8 mouse cellular contexts compared by ENCODE assay signal in the genomic region with DNA sequence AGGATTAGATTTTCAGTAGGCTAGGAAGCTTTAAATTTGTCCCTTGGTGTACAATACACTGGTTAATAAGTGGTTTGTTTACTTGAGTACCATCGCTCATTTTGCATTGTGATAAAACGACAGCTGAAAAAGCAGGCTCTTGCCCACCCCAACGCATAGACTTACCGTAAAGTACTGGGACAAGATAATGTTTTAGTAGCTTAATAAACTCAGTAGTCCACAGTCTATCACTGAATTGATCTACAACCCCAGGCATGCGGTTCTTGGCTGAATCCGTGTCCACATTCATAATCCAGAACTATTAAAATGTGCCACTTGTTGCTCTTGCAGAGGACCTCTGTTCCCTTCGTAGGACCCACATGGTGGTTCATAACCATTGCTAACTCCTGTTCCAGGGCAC. TPM values are rescaled to one million over a fixed set of nuclear protein-coding genes. Genes with fewer than 3 reads are reported as not detected.
DNase-seq lines count a peak whose midpoint lies in the region; ATAC-seq and TF ChIP-seq lines count a peak whose summit lies in the region.

No protein-coding gene starts in this region.

- no peaks in the 10 kb centered on the region for H3K9me3 ChIP-seq in erythroblast, embryonic 14.5 days (ENCODE audit: control insufficient read depth, low read length)
- no peaks in the 10 kb centered on the region for H3K9me3 ChIP-seq in liver, embryonic 11.5 days (ENCODE audit: control insufficient read depth, low read length)
- H3K9me3 ChIP-seq in stomach, embryonic 16.5 days (replicated peaks; ENCODE audit: control insufficient read depth, low read length): no peaks in the 10 kb centered on the region

- DNase-seq in spleen, adult 2 months (ENCODE audit: low read depth in 1 of 2, low spot score in 2 of 2): no peak
- DNase-seq in spleen, adult 18-20 months: no peak
- DNase-seq in liver, embryonic 11.5 days (ENCODE audit: low spot score): no peak
- no peak for DNase-seq in cerebellum, adult 9-11 months

- H3K4me1 ChIP-seq in erythroblast, embryonic 14.5 days (ENCODE audit: control insufficient read depth): peaks cover 27% of the 10 kb centered on the region
- H3K4me1 ChIP-seq in spleen, adult 2 months (ENCODE audit: control insufficient read depth, insufficient read depth, insufficient read length): peaks cover 13% of the 10 kb centered on the region
- peaks cover 15% of the 10 kb centered on the region for H3K4me1 ChIP-seq in liver, embryonic 11.5 days (replicated peaks; ENCODE audit: control insufficient read depth, insufficient read depth, low read length)
- peaks cover 11% of the 10 kb centered on the region for H3K4me1 ChIP-seq in stomach, embryonic 16.5 days (ENCODE audit: control insufficient read depth, insufficient read depth, low read length)

- no peak for TF ChIP-seq CTCF in spleen, adult 2 months (IDR thresholded peaks at IDR 0.05; ENCODE audit: extremely low read depth, insufficient read depth, insufficient read length, insufficient replicate concordance)

- H3K36me3 ChIP-seq in erythroblast, embryonic 14.5 days (ENCODE audit: control insufficient read depth): peaks cover 2% of the 10 kb centered on the region; the same call in 1 of the 2 replicates
- no peaks in the 10 kb centered on the region for H3K36me3 ChIP-seq in spleen, adult 2 months (ENCODE audit: control insufficient read depth, insufficient read depth, low read length)
- no peaks in the 10 kb centered on the region for H3K36me3 ChIP-seq in liver, embryonic 11.5 days (ENCODE audit: control insufficient read depth, insufficient read depth, low read length)
- H3K36me3 ChIP-seq in stomach, embryonic 16.5 days (ENCODE audit: control insufficient read depth, insufficient read depth, low read length): no peaks in the 10 kb centered on the region

- TF ChIP-seq POLR2A in spleen, adult 2 months (IDR thresholded peaks at IDR 0.05; ENCODE audit: low read depth, low read length): no peak

- 59% methylated on average over 7 of the region's 7 CpGs for WGBS in spleen, adult 2 months
- WGBS in liver, embryonic 11.5 days: 55% methylated on average over 7 of the region's 7 CpGs
- WGBS in stomach, embryonic 16.5 days: 50% methylated on average over 7 of the region's 7 CpGs

- no peak overlapping the region for H3K27ac ChIP-seq in spleen, adult 2 months (ENCODE audit: insufficient read depth, low read length)
- H3K27ac ChIP-seq in liver, embryonic 11.5 days (ENCODE audit: low read depth, low read length): no peak overlapping the region
- H3K27ac ChIP-seq in stomach, embryonic 16.5 days (ENCODE audit: low read length): no peak overlapping the region

- H3K9ac ChIP-seq in liver, embryonic 11.5 days (ENCODE audit: low read depth, low read length): no peak overlapping the region
- H3K9ac ChIP-seq in stomach, embryonic 16.5 days (ENCODE audit: low read length): no peak overlapping the region

- peaks cover 16% of the 10 kb centered on the region for H3K27me3 ChIP-seq in erythroblast, embryonic 14.5 days (ENCODE audit: control insufficient read depth)
- no peaks in the 10 kb centered on the region for H3K27me3 ChIP-seq in spleen, adult 2 months (ENCODE audit: control insufficient read depth, insufficient read depth, low read length)
- H3K27me3 ChIP-seq in liver, embryonic 11.5 days (replicated peaks; ENCODE audit: control insufficient read depth, insufficient read depth, low read length): no peaks in the 10 kb centered on the region
- no peaks in the 10 kb centered on the region for H3K27me3 ChIP-seq in stomach, embryonic 16.5 days (ENCODE audit: control insufficient read depth, insufficient read depth, low read length)

- H3K4me2 ChIP-seq in liver, embryonic 11.5 days: peak overlapping the region; percentile 75
- peak overlapping the region; percentile 66 for H3K4me2 ChIP-seq in stomach, embryonic 16.5 days (ENCODE audit: low read depth, low read length)

- peak overlapping the region; percentile 84 for H3K4me3 ChIP-seq in erythroblast, embryonic 14.5 days (replicated peaks)
- H3K4me3 ChIP-seq in spleen, adult 2 months (ENCODE audit: extremely low read depth, insufficient read depth, insufficient read length): peak overlapping the region; percentile 12
- H3K4me3 ChIP-seq in liver, embryonic 11.5 days (ENCODE audit: low read depth, low read length): peak overlapping the region; percentile 93
- H3K4me3 ChIP-seq in stomach, embryonic 16.5 days (replicated peaks; ENCODE audit: low read length): peak overlapping the region; percentile 90

- no peak for ATAC-seq in erythroblast, adult 5-6 weeks (replicated peaks; ENCODE audit: low FRiP score, poor library complexity, severe bottlenecking)
- ATAC-seq in liver, embryonic 11.5 days (replicated peaks; ENCODE audit: low FRiP score): no peak
- no peak for ATAC-seq in stomach, embryonic 16.5 days (ENCODE audit: insufficient read depth, low FRiP score)
- ATAC-seq in erythroid progenitor cell, adult 5-6 weeks (replicated peaks; ENCODE audit: low FRiP score, poor library complexity, severe bottlenecking): no peak

RNA-seq across cellular contexts. Expression of a gene that starts 1.8 kb away (rescaled TPM):
- polyA plus RNA-seq in erythroblast, embryonic 14.5 days (2012): 0.03 and 0.05 TPM in 2 replicates
- 21.7 and 28.1 TPM in 2 replicates for total RNA-seq in erythroblast, adult 5-6 weeks (2015; ENCODE audit: low replicate concordance)
- total RNA-seq in erythroblast, adult 5-6 weeks (2017; ENCODE audit: low replicate concordance): 7.1 and 8.9 TPM in 2 replicates
- polyA plus RNA-seq in spleen, adult 2 months (2012; rRNA removed): 12.4 and 18.5 TPM in 2 replicates
- polyA plus RNA-seq in liver, embryonic 11.5 days (2014; fragmentation: Nextera tagmentation; extraction: Ambion mirVana): 17.7 and 18.3 TPM in 2 replicates
- polyA plus RNA-seq in stomach, embryonic 16.5 days (2015; fragmentation: Nextera tagmentation; extraction: Ambion mirVana): 11.6 and 14.0 TPM in 2 replicates
- total RNA-seq in erythroid progenitor cell, adult 5-6 weeks (2015; ENCODE audit: low replicate concordance): 14.8 and 28.9 TPM in 2 replicates
- total RNA-seq in erythroid progenitor cell, adult 5-6 weeks (2017; ENCODE audit: low replicate concordance): 7.2 and 10.0 TPM in 2 replicates

RNA-seq across cellular contexts. Expression of a gene that starts 2.0 kb away (rescaled TPM):
- 0.02 and 0.09 TPM in 2 replicates for polyA plus RNA-seq in erythroblast, embryonic 14.5 days (2012)
- total RNA-seq in erythroblast, adult 5-6 weeks (2015; ENCODE audit: low replicate concordance): 13.4 and 21.1 TPM in 2 replicates
- 8.4 and 11.4 TPM in 2 replicates for total RNA-seq in erythroblast, adult 5-6 weeks (2017; ENCODE audit: low replicate concordance)
- 3.8 and 4.3 TPM in 2 replicates for polyA plus RNA-seq in spleen, adult 2 months (2012; rRNA removed)
- polyA plus RNA-seq in liver, embryonic 11.5 days (2014; fragmentation: Nextera tagmentation; extraction: Ambion mirVana): 35.4 and 36.6 TPM in 2 replicates
- 46.3 and 53.9 TPM in 2 replicates for polyA plus RNA-seq in stomach, embryonic 16.5 days (2015; fragmentation: Nextera tagmentation; extraction: Ambion mirVana)
- total RNA-seq in erythroid progenitor cell, adult 5-6 weeks (2015; ENCODE audit: low replicate concordance): 10.5 and 10.9 TPM in 2 replicates
- total RNA-seq in erythroid progenitor cell, adult 5-6 weeks (2017; ENCODE audit: low replicate concordance): 4.7 and 5.4 TPM in 2 replicates

Comparison
In these comparisons a context has a peak if more than half of its experiments do, and no peak if none do; other contexts are left out.
1. H3K4me3 ChIP-seq: peak in every context shown above with its lines; median percentile 93 in liver, embryonic 11.5 days; 90 in stomach, embryonic 16.5 days; 84 in erythroblast, embryonic 14.5 days; 12 in spleen, adult 2 months.
2. RNA of a gene that starts 1.8 kb away (polyA plus RNA-seq): 17.7 to 18.3 TPM in liver, embryonic 11.5 days, 11.6 to 14.0 TPM in stomach, embryonic 16.5 days and 12.4 to 18.5 TPM in spleen, adult 2 months; 0.03 to 0.05 TPM in erythroblast, embryonic 14.5 days; every median in the first group is over 10 times any median in the second.